Mouse (Mus musculus): Measurements from ENCODE around the gene Igf2bp3. TPM values are rescaled to one million over a fixed set of nuclear protein-coding genes. Genes with fewer than 3 reads are reported as not detected.

Gene Igf2bp3
- polyA plus RNA-seq, 1 experiment from 2014 or later = 79.9 TPM

GRCm38 (mm10) chr6:49074117-49074490, 140.7 kb downstream of the Igf2bp3 start:
- peaks cover 1% of the 10 kb centered on the region; the same call in 1 of the 2 replicates for H3K36me3 ChIP-seq
- H3K27ac ChIP-seq = peak overlapping the region; percentile 82
- ATAC-seq (ENCODE audit: low FRiP score, low read depth) = peak; percentile 49
- H3K9me3 ChIP-seq = no peaks in the 10 kb centered on the region
- 1% methylated on average over 19 of the region's 19 CpGs for WGBS
- H3K4me2 ChIP-seq (replicated peaks) = peak overlapping the region; percentile 87
- H3K27me3 ChIP-seq = no peaks in the 10 kb centered on the region
- H3K4me3 ChIP-seq = peak overlapping the region; percentile 92
- H3K9ac ChIP-seq = peak overlapping the region; percentile 94
- peaks cover 11% of the 10 kb centered on the region for H3K4me1 ChIP-seq

GRCm38 (mm10) chr6:49073304-49074116, 141.2 kb downstream of the Igf2bp3 start, which contains the start of gene Malsu1:
TSS of gene Malsu1 (plus strand) at chr6:49073795.
- no peaks in the 10 kb centered on the region for H3K36me3 ChIP-seq
- H3K9me3 ChIP-seq = no peaks in the 10 kb centered on the region
- H3K27me3 ChIP-seq = no peaks in the 10 kb centered on the region
- H3K27ac ChIP-seq = peak within 1 kb of the TSS; percentile 82
- 1% methylated on average over 49 of the region's 49 CpGs for WGBS
- H3K4me3 ChIP-seq = peak within 1 kb of the TSS; percentile 92
- H3K4me1 ChIP-seq = peaks cover 11% of the 10 kb centered on the region
- ATAC-seq (ENCODE audit: low FRiP score, low read depth) = peak; percentile 98
- peak within 1 kb of the TSS; percentile 87 for H3K4me2 ChIP-seq (replicated peaks)
- H3K9ac ChIP-seq = peak within 1 kb of the TSS; percentile 94

- Histone ChIP-seq H3K9ac (no peak overlapping the region), H3K36me3 (no peaks in the 10 kb centered on the region), H3K4me3 (no peak overlapping the region), H3K4me1 (no peaks in the 10 kb centered on the region; the same call in 1 of the 2 replicates), H3K27ac (no peak overlapping the region), H3K27me3 (no peaks in the 10 kb centered on the region), H3K9me3 (no peaks in the 10 kb centered on the region), H3K4me2 (replicated peaks) (no peak overlapping the region)
- 49% methylated on average over 4 of the region's 4 CpGs for WGBS
- ATAC-seq (ENCODE audit: low FRiP score, low read depth) = no peak
These were observed 146.4 kb downstream of the Igf2bp3 start for GRCm38 (mm10) chr6:49068361-49068760.

GRCm38 (mm10) chr6:49057053-49058021, 157.4 kb downstream of the Igf2bp3 start:
- no peaks in the 10 kb centered on the region for H3K27me3 ChIP-seq
- no peak overlapping the region for H3K27ac ChIP-seq
- 40% methylated on average over 8 of the region's 8 CpGs for WGBS
- peaks cover 14% of the 10 kb centered on the region for H3K4me1 ChIP-seq
- no peak overlapping the region for H3K4me2 ChIP-seq (replicated peaks)
- no peaks in the 10 kb centered on the region for H3K9me3 ChIP-seq
- no peak overlapping the region for H3K9ac ChIP-seq
- ATAC-seq (ENCODE audit: low FRiP score, low read depth) = no peak; the same call in 1 of the 2 replicates
- H3K36me3 ChIP-seq = no peaks in the 10 kb centered on the region
- H3K4me3 ChIP-seq = no peak overlapping the region

- no peak; the same call in 1 of the 2 replicates for ATAC-seq (ENCODE audit: low FRiP score, low read depth)
- H3K4me1 ChIP-seq = peaks cover 14% of the 10 kb centered on the region
- H3K4me2 ChIP-seq (replicated peaks) = no peak overlapping the region
- no peak overlapping the region for H3K27ac ChIP-seq
- no peak overlapping the region for H3K9ac ChIP-seq
- no peaks in the 10 kb centered on the region for H3K27me3 ChIP-seq
- 73% methylated on average over 9 of the region's 9 CpGs for WGBS
- H3K36me3 ChIP-seq = no peaks in the 10 kb centered on the region
- no peaks in the 10 kb centered on the region for H3K9me3 ChIP-seq
- H3K4me3 ChIP-seq = no peak overlapping the region
These were observed 158.7 kb downstream of the Igf2bp3 start for GRCm38 (mm10) chr6:49056009-49056408.

- peak; percentile 70; the same call in 1 of the 2 replicates for ATAC-seq (ENCODE audit: low FRiP score, low read depth)
These were observed 159.5 kb downstream of the Igf2bp3 start for GRCm38 (mm10) chr6:49055256-49055733.

GRCm38 (mm10) chr6:49052191-49052590, 162.6 kb downstream of the Igf2bp3 start:
- no peak overlapping the region for H3K27ac ChIP-seq
- ATAC-seq (ENCODE audit: low FRiP score, low read depth) = no peak
- H3K4me1 ChIP-seq = peaks cover 18% of the 10 kb centered on the region
- H3K9ac ChIP-seq = no peak overlapping the region
- H3K9me3 ChIP-seq = no peaks in the 10 kb centered on the region
- 67% methylated on average over 5 of the region's 5 CpGs for WGBS
- peaks cover 5% of the 10 kb centered on the region; the same call in 1 of the 2 replicates for H3K27me3 ChIP-seq
- H3K36me3 ChIP-seq = no peaks in the 10 kb centered on the region
- no peak overlapping the region for H3K4me3 ChIP-seq
- no peak overlapping the region for H3K4me2 ChIP-seq (replicated peaks)

More at GRCm38 (mm10) chr6:49055256-49055733, 159.5 kb downstream of the Igf2bp3 start:
- Histone ChIP-seq H3K27ac (peak overlapping the region; percentile 44; the same call in 1 of the 2 replicates), H3K9ac (no peak overlapping the region), H3K27me3 (no peaks in the 10 kb centered on the region), H3K4me1 (peaks cover 14% of the 10 kb centered on the region), H3K9me3 (no peaks in the 10 kb centered on the region), H3K4me2 (replicated peaks) (peak overlapping the region; percentile 11; the same call in 1 of the 2 replicates), H3K4me3 (no peak overlapping the region), H3K36me3 (no peaks in the 10 kb centered on the region)
- WGBS = 18% methylated on average over 7 of the region's 7 CpGs

- Histone ChIP-seq H3K36me3 (no peaks in the 10 kb centered on the region), H3K4me1 (peaks cover 19% of the 10 kb centered on the region), H3K27ac (no peak overlapping the region), H3K9me3 (no peaks in the 10 kb centered on the region), H3K9ac (no peak overlapping the region), H3K4me3 (no peak overlapping the region), H3K27me3 (peaks cover 5% of the 10 kb centered on the region; the same call in 1 of the 2 replicates), H3K4me2 (replicated peaks) (no peak overlapping the region)
- no peak for ATAC-seq (ENCODE audit: low FRiP score, low read depth)
- 80% methylated on average over 11 of the region's 11 CpGs for WGBS
These were observed 163.9 kb downstream of the Igf2bp3 start for GRCm38 (mm10) chr6:49050677-49051410.

- Histone ChIP-seq H3K4me2 (replicated peaks) (no peak overlapping the region), H3K4me1 (peaks cover 11% of the 10 kb centered on the region; the same call in 1 of the 2 replicates), H3K4me3 (no peak overlapping the region), H3K27ac (no peak overlapping the region), H3K9me3 (no peaks in the 10 kb centered on the region), H3K9ac (no peak overlapping the region), H3K36me3 (no peaks in the 10 kb centered on the region), H3K27me3 (peaks cover 5% of the 10 kb centered on the region; the same call in 1 of the 2 replicates)
- ATAC-seq (ENCODE audit: low FRiP score, low read depth) = no peak
- WGBS = 89% methylated on average over 10 of the region's 10 CpGs
These were observed 166.4 kb downstream of the Igf2bp3 start for GRCm38 (mm10) chr6:49048395-49048794.

GRCm38 (mm10) chr6:49047848-49048247, 166.9 kb downstream of the Igf2bp3 start:
- H3K9me3 ChIP-seq = no peaks in the 10 kb centered on the region
- ATAC-seq (ENCODE audit: low FRiP score, low read depth) = no peak
- H3K4me2 ChIP-seq (replicated peaks) = no peak overlapping the region
- H3K27me3 ChIP-seq = peaks cover 5% of the 10 kb centered on the region; the same call in 1 of the 2 replicates
- WGBS = 69% methylated on average over 10 of the region's 10 CpGs
- H3K4me1 ChIP-seq = peaks cover 11% of the 10 kb centered on the region; the same call in 1 of the 2 replicates
- no peak overlapping the region for H3K27ac ChIP-seq
- H3K4me3 ChIP-seq = no peak overlapping the region
- no peaks in the 10 kb centered on the region for H3K36me3 ChIP-seq
- no peak overlapping the region for H3K9ac ChIP-seq

GRCm38 (mm10) chr6:49046976-49047375, 167.8 kb downstream of the Igf2bp3 start:
- Histone ChIP-seq H3K4me3 (no peak overlapping the region), H3K9ac (no peak overlapping the region), H3K36me3 (no peaks in the 10 kb centered on the region), H3K9me3 (no peaks in the 10 kb centered on the region), H3K4me2 (replicated peaks) (no peak overlapping the region), H3K27ac (no peak overlapping the region), H3K4me1 (peaks cover 11% of the 10 kb centered on the region; the same call in 1 of the 2 replicates), H3K27me3 (peaks cover 5% of the 10 kb centered on the region; the same call in 1 of the 2 replicates)
- 69% methylated on average over 8 of the region's 8 CpGs for WGBS
- no peak for ATAC-seq (ENCODE audit: low FRiP score, low read depth)

Measured in limb, embryonic 13.5 days (tissue).